Mouse (Mus musculus) layer of hippocampus, postnatal 10 days (tissue): ENCODE data around the gene Lsm6. TPM values are rescaled to one million over a fixed set of nuclear protein-coding genes. Genes with fewer than 3 reads are reported as not detected.

ENCODE experiments used
- DNase-seq, 2 experiments: peaks; one replicate each; pipeline ENCODE4 v3.0.0; 2021; ENCODE audit warnings: low spot score in 2 of 2
- total RNA-seq, 2 experiments: library from RNA; stranded (reverse); gene quantifications; 2 replicates each; pipeline ENCODE4 v1.2.3; 2021

Gene Lsm6
- total RNA-seq, 2 experiments from 2014 or later: 62.3 to 66.3 TPM

DNA sequence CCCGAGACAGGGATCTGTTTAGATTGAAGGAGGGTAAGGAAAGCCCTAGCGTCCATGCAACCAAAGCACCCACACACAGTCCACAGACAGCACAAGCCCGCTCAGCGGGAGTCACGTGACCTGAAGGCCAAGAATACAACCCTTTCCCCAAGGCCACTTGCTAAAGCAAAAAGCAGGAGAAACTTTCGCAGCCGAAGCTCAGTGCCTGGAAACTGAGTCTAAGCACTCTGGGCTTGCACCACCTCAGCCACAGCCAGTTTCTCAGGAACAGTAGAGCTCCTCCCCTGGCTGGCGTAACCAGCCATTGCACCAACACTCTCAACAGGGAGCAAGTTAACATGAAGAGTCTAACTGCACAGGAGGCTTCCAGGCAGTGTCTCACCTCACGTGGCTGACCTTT is 13.7 kb downstream of the Lsm6 start:
- peak in 1 of 2 experiments; percentile 7 for DNase-seq

GRCm38 (mm10) chr8:78806006-78806405 is 14.9 kb downstream of the Lsm6 start:
- DNase-seq: peak in 1 of 2 experiments; percentile 18

DNA sequence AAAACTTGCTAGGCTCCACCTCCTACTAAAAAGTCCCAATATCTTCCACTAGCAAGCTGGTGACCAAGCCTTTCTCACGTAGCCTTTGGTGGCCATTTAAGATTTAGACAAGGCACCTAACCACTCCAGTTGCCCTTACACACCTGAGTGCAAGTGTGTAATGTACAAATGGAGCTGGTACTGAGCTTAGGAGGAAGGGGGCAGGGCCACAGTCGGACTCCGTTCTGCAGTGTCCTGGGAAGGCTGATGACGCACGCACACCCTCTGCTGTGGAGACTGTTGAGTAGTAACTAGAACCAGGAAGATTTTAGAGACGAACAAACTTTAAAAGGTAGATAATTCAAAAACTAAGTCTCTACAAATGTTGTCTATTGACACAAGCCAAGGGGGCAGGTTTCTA is 19.7 kb downstream of the Lsm6 start:
- DNase-seq: no peak

DNA sequence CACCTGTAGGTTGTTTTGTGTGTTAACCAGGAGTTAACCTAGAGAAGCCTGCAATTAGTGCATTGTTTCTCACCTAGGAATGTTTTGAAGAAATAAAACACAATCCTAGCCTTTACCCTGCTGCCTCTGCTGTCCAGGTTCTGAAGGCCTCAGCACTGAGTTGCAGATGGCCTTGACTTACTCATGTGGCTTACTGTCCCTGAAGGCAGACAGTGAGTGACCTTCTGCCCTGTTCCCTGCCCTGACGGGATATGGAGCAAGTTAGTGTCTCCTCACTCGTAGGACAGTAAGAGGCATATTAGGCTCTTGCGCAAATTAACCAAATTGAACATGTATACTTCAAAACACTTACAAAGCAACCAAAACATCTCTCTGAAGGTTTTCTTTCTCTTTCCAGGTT is 22.3 kb downstream of the Lsm6 start:
- DNase-seq: no peak

DNA sequence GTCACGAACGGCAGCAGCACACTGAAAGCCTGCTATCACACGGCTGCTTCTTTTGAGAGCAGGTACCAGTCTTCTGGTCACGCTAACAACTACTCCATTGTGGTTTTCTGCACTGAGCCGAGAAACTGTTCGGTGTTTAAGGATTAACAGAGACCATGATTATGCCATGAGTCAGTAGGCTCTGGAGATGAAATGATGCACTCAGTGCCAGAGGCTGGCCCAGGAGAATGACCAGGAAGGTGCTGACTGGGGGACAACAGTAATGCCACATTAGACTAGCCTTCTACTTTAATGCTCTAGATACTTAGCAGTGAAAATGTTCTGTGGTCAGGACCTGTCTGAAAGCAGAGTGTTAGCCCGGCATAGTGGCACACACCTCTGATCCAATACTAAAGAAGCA is 23.0 kb downstream of the Lsm6 start:
- DNase-seq: no peak

DNA sequence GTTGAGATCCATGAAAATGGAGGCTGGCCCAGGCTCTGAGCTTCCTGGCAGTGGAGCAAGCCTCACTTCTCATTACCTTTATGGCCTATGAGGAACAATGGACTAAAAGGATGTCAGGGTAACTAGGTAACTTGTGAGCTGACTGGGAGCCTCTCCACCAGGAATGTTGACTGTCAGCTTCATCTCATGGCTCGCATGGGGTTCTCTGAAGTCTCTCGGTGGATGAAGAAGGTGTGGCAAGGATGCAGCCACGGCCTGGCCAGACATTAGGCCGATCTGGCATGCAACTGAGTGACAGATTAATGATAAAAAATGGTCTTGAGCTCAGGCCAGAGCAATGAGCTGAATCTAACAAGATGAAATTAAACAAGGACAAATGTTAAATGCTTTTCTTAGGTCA is 27.7 kb downstream of the Lsm6 start:
- DNase-seq: no peak

GRCm38 (mm10) chr8:78776816-78777215 is 44.1 kb downstream of the Lsm6 start:
- DNase-seq: no peak

DNA sequence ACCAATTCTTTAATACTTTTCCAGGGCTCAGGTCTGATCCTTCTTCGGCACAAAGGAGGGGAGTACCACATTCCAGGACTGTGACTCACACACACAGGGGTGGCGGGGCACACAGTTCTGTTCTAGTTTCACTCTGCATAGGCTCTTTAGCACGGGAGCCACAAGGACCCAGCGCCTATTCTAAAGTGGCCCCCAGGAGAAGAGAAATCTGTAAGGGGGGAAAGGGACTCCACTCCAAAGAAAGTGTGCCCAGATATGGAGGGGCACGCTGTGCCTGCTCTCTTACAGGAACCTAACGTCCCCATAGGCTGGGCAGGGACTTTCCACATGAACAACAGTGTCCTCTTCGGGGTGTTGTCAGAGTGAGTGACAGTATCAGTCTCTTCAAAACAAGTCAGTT is 49.7 kb downstream of the Lsm6 start:
- DNase-seq: no peak

GRCm38 (mm10) chr8:78770584-78770983 is 50.4 kb downstream of the Lsm6 start:
- no peak for DNase-seq

- DNase-seq: no peak
Measured at GRCm38 (mm10) chr8:78765556-78765955, 55.4 kb downstream of the Lsm6 start.

GRCm38 (mm10) chr8:78764976-78765375 is 56.0 kb downstream of the Lsm6 start:
- DNase-seq: no peak

DNA sequence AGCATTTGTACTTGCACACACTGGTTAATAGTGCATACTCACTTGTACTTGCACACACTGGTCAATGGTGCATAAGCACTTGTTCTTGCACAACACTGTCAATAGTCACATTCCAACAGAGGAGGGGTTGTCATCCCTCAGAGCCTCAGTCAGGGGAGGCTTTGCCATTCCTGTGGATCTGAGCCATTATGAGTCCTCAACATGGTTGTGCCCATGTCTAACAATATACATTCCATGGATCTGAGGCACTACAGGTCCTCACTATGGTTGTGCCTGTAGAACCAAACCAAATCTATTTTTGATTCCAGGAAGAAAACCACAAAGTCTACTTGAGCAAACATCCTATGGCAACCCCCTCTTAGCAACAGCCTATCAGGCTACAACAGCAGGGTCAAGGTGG is 61.8 kb downstream of the Lsm6 start:
- no peak for DNase-seq

GRCm38 (mm10) chr8:78754986-78755385 is 66.0 kb downstream of the Lsm6 start:
- no peak for DNase-seq

Other genes starting within 250 kb of the Lsm6 start
- 10 to 100 TPM; 23.2 to 24.2 TPM for gene Zfp827, start 207.3 kb upstream of the Lsm6 start, total RNA-seq